Mouse (Mus musculus) C2C12 (cell line): ENCODE results near the gene Foxd1. TPM values are rescaled to one million over a fixed set of nuclear protein-coding genes. Genes with fewer than 3 reads are reported as not detected.

Experiments
- H3K27me3 ChIP-seq: one replicate; pipeline ENCODE4 v1.6.1; 2011; ENCODE audit not compliant: control insufficient read depth, insufficient read depth, insufficient read length
- H3K36me3 ChIP-seq: one replicate; pipeline ENCODE4 v1.6.1; 2011; ENCODE audit not compliant: control insufficient read depth, insufficient read depth
- H3K4me3 ChIP-seq: one replicate; pipeline ENCODE4 v1.5.1; 2011; ENCODE audit warnings: mild to moderate bottlenecking, control low read depth; ENCODE audit not compliant: poor library complexity, insufficient read depth, severe bottlenecking
- H3K79me2 ChIP-seq: one replicate; pipeline ENCODE4 v1.6.1; 2011; ENCODE audit not compliant: control insufficient read depth, insufficient read depth
- H3K79me3 ChIP-seq: one replicate; pipeline ENCODE4 v1.6.1; 2011; ENCODE audit warnings: low read depth, control low read depth
- H3ac ChIP-seq: one replicate; pipeline ENCODE3; 2011; ENCODE audit warnings: low read depth; ENCODE audit not compliant: control insufficient read depth, insufficient read length
- CEBPB ChIP-seq: IDR thresholded peaks from one replicate; pipeline ENCODE4 v1.6.1; 2011; ENCODE audit warnings: low read depth, mild to moderate bottlenecking, control low read depth, moderate library complexity
- CTCF ChIP-seq: IDR thresholded peaks from one replicate; pipeline ENCODE4 v1.5.1; 2011; ENCODE audit not compliant: control insufficient read depth, insufficient read depth, insufficient read length
- FOSL1 ChIP-seq: IDR thresholded peaks from one replicate; pipeline ENCODE4 v1.8.0; 2011; ENCODE audit warnings: mild to moderate bottlenecking, low read length; ENCODE audit not compliant: poor library complexity, insufficient read depth, severe bottlenecking
- MAX ChIP-seq: IDR thresholded peaks from one replicate; pipeline ENCODE4 v1.6.1; 2011; ENCODE audit warnings: mild to moderate bottlenecking, control low read depth
- MYOD1 ChIP-seq: IDR thresholded peaks from one replicate; pipeline ENCODE4 v1.6.1; 2011; ENCODE audit warnings: low read depth; ENCODE audit not compliant: control insufficient read depth, insufficient read length
- MYOG ChIP-seq: IDR thresholded peaks from one replicate; pipeline ENCODE4 v1.6.1; 2011; ENCODE audit not compliant: control insufficient read depth, insufficient read length; ENCODE audit errors: extremely low read depth
- USF1 ChIP-seq: IDR thresholded peaks from one replicate; pipeline ENCODE4 v1.6.1; 2011; ENCODE audit warnings: low read depth, mild to moderate bottlenecking, control low read depth, moderate library complexity
- polyA plus RNA-seq: library from polyadenylated mRNA; unstranded; fragments of >200 nt; fragmentation: generic; extraction: Trizol; gene quantifications from one replicate; pipeline ENCODE4 v1.2.1, GENCODE M21; 2012; ENCODE audit warnings: missing spikeins

Foxd1 gene
- polyA plus RNA-seq, 1 experiment = 0.14 TPM

DNA sequence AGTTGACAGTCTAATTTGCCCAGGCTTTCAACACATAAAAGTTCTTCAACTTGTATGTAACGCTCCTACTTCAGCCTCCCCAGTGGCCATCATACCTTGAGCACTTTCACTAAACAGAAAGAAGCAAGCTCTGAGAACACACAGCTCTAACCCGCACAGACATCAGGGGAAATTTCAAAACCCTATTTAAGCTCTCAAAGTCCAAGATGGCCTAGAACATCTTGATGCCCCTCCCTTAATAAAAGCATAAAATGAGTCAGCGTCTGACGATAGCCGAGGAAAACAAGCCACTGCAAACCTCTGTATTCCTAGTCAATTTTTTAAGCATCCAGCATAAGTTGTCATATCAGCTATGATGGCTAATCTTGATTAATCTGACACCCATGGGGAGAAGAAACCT is 42.4 kb upstream of the Foxd1 start:
- TF ChIP-seq USF1 = no peak
- TF ChIP-seq MAX = no peak
- no peak for TF ChIP-seq MYOG
- no peak for TF ChIP-seq CTCF
- no peak for TF ChIP-seq MYOD1
- TF ChIP-seq CEBPB = no peak
- no peak for TF ChIP-seq FOSL1
- Histone ChIP-seq H3K79me2 (peaks cover 66% of the 10 kb centered on the region), H3K79me3 (peaks cover 64% of the 10 kb centered on the region), H3ac (no peak overlapping the region), H3K36me3 (peaks cover 81% of the 10 kb centered on the region), H3K4me3 (no peak overlapping the region), H3K27me3 (no peaks in the 10 kb centered on the region)

DNA sequence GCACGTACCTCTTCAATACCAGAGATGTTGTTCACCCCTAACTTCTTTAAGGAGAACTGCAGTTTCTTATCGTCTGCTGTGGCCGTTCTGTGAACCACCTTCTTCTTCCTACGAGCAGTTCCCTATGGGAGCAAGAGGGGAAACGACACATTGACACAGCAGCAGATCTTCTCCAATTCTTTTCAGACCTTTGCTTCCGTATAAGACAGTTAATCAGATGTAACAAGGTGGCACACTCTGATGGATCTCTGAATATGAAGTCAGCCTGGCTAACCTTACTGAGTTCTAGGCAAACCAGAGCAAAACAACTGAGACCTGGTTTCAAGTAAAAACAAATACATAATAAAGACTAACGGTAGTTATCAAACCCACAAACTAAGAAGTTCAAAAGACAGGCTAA is 40.4 kb upstream of the Foxd1 start:
- H3K27me3 ChIP-seq = no peaks in the 10 kb centered on the region
- no peak overlapping the region for H3K4me3 ChIP-seq
- peaks cover 72% of the 10 kb centered on the region for H3K79me2 ChIP-seq
- H3ac ChIP-seq = no peak overlapping the region
- H3K36me3 ChIP-seq = peaks cover 72% of the 10 kb centered on the region
- no peak for TF ChIP-seq MYOD1
- no peak for TF ChIP-seq CEBPB
- TF ChIP-seq MYOG = no peak
- TF ChIP-seq FOSL1 = no peak
- TF ChIP-seq USF1 = no peak
- TF ChIP-seq CTCF = no peak
- TF ChIP-seq MAX = no peak
- H3K79me3 ChIP-seq = peaks cover 63% of the 10 kb centered on the region

GRCm38 (mm10) chr13:98315124-98315523 is 38.9 kb upstream of the Foxd1 start:
- H3ac ChIP-seq = no peak overlapping the region

DNA sequence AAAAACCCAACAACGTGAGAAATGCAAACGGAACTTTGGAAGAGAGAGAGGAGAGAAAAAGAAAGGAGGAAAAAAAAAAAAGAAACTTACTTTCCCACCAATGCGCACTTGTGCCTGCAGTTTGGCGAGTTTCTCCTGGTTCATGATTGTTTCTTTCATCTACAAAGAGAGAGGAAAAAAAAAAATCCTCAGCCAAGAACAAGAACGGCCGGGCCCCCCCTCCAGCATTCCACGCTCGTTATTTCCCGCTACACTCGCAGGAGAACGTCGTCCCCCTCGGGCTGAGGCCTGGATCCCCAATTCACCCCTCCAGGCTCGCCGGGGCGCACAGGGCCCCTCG is 37.9 kb upstream of the Foxd1 start:
- TF ChIP-seq CTCF (no peak), CEBPB (no peak), MYOD1 (no peak), MAX (no peak), MYOG (no peak), USF1 (no peak), FOSL1 (no peak)
- peaks cover 49% of the 10 kb centered on the region for H3K36me3 ChIP-seq
- H3K79me3 ChIP-seq = peaks cover 55% of the 10 kb centered on the region
- no peaks in the 10 kb centered on the region for H3K27me3 ChIP-seq
- peak overlapping the region; percentile 92 for H3K4me3 ChIP-seq
- H3K79me2 ChIP-seq = peaks cover 61% of the 10 kb centered on the region
- H3ac ChIP-seq = peak overlapping the region; percentile 97

More at GRCm38 (mm10) chr13:98315124-98315523, 38.9 kb upstream of the Foxd1 start:
- Histone ChIP-seq H3K36me3 (peaks cover 59% of the 10 kb centered on the region), H3K79me3 (peaks cover 63% of the 10 kb centered on the region), H3K4me3 (no peak overlapping the region), H3K79me2 (peaks cover 71% of the 10 kb centered on the region), H3K27me3 (no peaks in the 10 kb centered on the region)
- no peak for TF ChIP-seq CEBPB
- TF ChIP-seq CTCF = no peak
- no peak for TF ChIP-seq MYOD1
- TF ChIP-seq MYOG = no peak
- TF ChIP-seq FOSL1 = no peak
- no peak for TF ChIP-seq MAX
- TF ChIP-seq USF1 = no peak

DNA sequence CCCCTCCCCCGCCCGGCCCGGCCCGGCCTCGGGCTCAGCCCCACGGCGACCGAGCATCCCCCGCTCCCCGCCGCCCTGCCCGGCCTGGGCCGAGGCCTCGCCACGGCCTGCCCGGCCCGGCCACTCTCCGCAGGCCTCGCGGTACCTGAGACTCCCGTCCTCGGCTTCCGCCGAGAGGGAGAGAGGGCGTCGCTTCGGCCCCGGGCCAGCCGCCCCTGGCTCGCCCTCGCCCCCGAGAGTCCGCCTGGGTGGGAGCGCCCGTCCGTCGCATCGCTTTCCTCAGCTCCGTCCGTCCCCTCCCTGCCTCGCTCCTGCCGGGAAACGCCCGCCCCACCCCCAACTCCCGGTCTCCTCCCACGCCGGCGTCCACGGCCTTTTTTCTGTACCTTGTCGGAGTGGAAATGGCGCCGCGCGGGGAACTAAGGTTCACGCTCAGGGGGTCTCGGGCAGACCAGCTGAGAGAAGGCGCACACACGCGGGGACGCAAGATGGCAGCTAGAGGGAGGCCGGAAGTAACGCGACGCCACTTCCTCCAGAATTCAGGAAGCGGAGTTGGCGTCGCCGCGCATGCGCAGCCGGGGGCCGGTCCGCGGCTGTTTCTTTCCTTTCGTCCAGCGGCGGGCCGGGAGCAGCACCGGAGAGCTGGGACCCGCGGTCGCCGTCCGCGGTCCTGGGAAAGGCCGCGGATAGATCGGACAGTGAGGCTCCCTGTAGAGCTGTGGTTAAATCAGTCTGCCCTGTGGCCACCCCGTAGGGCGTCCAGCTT is 37.4 kb upstream of the Foxd1 start, which contains the start of gene Btf3:
TSS of gene Btf3 (minus strand) at position 527 of the 766 bp plus-strand sequence.
- Histone ChIP-seq H3K79me3 (peaks cover 50% of the 10 kb centered on the region), H3K4me3 (peak within 1 kb of the TSS; percentile 92), H3ac (peak within 1 kb of the TSS; percentile 97), H3K27me3 (no peaks in the 10 kb centered on the region), H3K79me2 (peaks cover 55% of the 10 kb centered on the region), H3K36me3 (peaks cover 44% of the 10 kb centered on the region)
- TF ChIP-seq MYOD1 = no peak
- no peak for TF ChIP-seq CEBPB
- TF ChIP-seq MAX = no peak
- no peak for TF ChIP-seq FOSL1
- no peak for TF ChIP-seq USF1
- no peak for TF ChIP-seq MYOG
- TF ChIP-seq CTCF = no peak
